ENCODE assay signal across 8 mouse cellular contexts in the genomic region with DNA sequence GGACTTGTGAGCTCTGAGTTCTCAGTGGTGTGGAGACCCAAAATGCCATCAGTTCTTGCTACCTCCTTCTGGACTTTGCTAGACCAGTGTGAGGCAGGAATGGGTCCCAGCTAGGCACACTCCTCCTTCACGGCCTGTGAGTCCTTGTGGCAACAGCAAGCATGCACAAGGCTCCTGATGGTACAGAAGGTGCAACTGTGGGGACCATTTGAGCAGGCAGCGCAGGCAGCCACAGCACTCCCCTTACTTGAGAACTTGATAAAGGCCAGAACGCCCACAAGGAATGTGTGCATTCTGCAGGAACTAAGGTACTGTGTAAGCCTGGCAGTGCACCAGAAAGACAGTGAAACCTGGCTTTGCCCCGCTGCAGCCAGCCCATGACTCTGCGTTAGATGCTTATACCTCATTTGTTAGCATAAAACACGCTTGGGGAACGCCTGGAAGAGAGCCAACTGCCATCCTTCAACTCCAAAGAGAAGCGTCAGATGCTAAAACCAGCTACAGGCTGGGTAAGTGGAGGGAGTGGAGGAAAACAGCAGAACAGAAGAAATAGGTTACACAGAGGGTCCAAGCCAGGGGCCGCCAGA. TPM values are rescaled to one million over a fixed set of nuclear protein-coding genes. Genes with fewer than 3 reads are reported as not detected.
DNase-seq lines count a peak whose midpoint lies in the region; ATAC-seq lines count a peak whose summit lies in the region.

No protein-coding gene starts in this region.

- no peak overlapping the region for H3K4me3 ChIP-seq in heart, embryonic 11.5 days (ENCODE audit: low read depth, low read length)
- no peak overlapping the region for H3K4me3 ChIP-seq in midbrain, embryonic 13.5 days (replicated peaks)

- no peak for DNase-seq in heart, postnatal 36 days
- DNase-seq in ovary, postnatal 14 days (ENCODE audit: low spot score) = peak; percentile 20
- DNase-seq in ovary, postnatal 10 days (ENCODE audit: low spot score) = no peak
- peak; percentile 68 to 75 for DNase-seq in left cerebral cortex, adult 18-20 months (ENCODE audit: low spot score in 2 of 2)
- peak; percentile 56 for DNase-seq in yolk sac, embryonic 10.5 days (ENCODE audit: low spot score)
- DNase-seq in retina, embryonic 14.5 days (ENCODE audit: low spot score) = no peak

- H3K4me2 ChIP-seq in heart, embryonic 11.5 days = no peak overlapping the region
- no peak overlapping the region for H3K4me2 ChIP-seq in midbrain, embryonic 13.5 days (replicated peaks)

- H3K36me3 ChIP-seq in heart, embryonic 11.5 days (ENCODE audit: control insufficient read depth, insufficient read depth, low read length) = no peaks in the 10 kb centered on the region
- H3K36me3 ChIP-seq in midbrain, embryonic 13.5 days = no peaks in the 10 kb centered on the region

- ATAC-seq in heart, embryonic 11.5 days (replicated peaks; ENCODE audit: insufficient number of reproducible peaks, low FRiP score, low TSS enrichment) = no peak
- ATAC-seq in midbrain, embryonic 13.5 days = no peak

- intact Hi-C loops in heart, postnatal 36 days (cut with DNase I) = no loop called here

- H3K9me3 ChIP-seq in heart, embryonic 11.5 days (replicated peaks; ENCODE audit: control insufficient read depth, low read length) = no peaks in the 10 kb centered on the region
- H3K9me3 ChIP-seq in midbrain, embryonic 13.5 days = no peaks in the 10 kb centered on the region

- H3K27me3 ChIP-seq in heart, embryonic 11.5 days (ENCODE audit: control insufficient read depth, insufficient read depth, low read length) = no peaks in the 10 kb centered on the region
- H3K27me3 ChIP-seq in midbrain, embryonic 13.5 days = no peaks in the 10 kb centered on the region

- H3K27ac ChIP-seq in heart, embryonic 11.5 days (ENCODE audit: low read depth, low read length) = peak overlapping the region; percentile 47
- H3K27ac ChIP-seq in midbrain, embryonic 13.5 days = no peak overlapping the region

- 51% methylated on average over 9 of the region's 9 CpGs for WGBS in heart, embryonic 11.5 days (ENCODE audit: insufficient replicate concordance)
- 80% methylated on average over 9 of the region's 9 CpGs for WGBS in midbrain, embryonic 13.5 days

- no peak overlapping the region for H3K9ac ChIP-seq in heart, embryonic 11.5 days (ENCODE audit: low read depth, low read length)
- H3K9ac ChIP-seq in midbrain, embryonic 13.5 days (replicated peaks) = no peak overlapping the region

- H3K4me1 ChIP-seq in heart, embryonic 11.5 days (ENCODE audit: control insufficient read depth, insufficient read depth, low read length) = peaks cover 20% of the 10 kb centered on the region
- H3K4me1 ChIP-seq in midbrain, embryonic 13.5 days (replicated peaks) = no peaks in the 10 kb centered on the region; the same call in 1 of the 2 replicates

RNA-seq across cellular contexts. Expression of a gene that starts 19.8 kb away (rescaled TPM):
- 0.04 and 0.20 TPM in 2 replicates for polyA plus RNA-seq in heart, embryonic 11.5 days (2014; fragmentation: Nextera tagmentation; extraction: Ambion mirVana)
- under 1 TPM; 0.06 to 0.14 TPM for total RNA-seq in heart, postnatal 36 days (2021)
- under 1 TPM; 0.12 to 0.30 TPM for total RNA-seq in left cerebral cortex, adult 18-20 months (2021)
- polyA plus RNA-seq in midbrain, embryonic 13.5 days (2015; fragmentation: Nextera tagmentation; extraction: Ambion mirVana) = 0.19 and 0.34 TPM in 2 replicates

Comparison
In these comparisons a context has a peak if more than half of its experiments do, and no peak if none do; other contexts are left out.
1. DNase-seq: peak in ovary, postnatal 14 days (single experiment), left cerebral cortex, adult 18-20 months (2 of 2) and yolk sac, embryonic 10.5 days (single experiment); none in heart, postnatal 36 days (0 of 2), ovary, postnatal 10 days (single experiment) and retina, embryonic 14.5 days (single experiment).